Mouse (Mus musculus) midbrain, embryonic 14.5 days (tissue): Measurements from ENCODE around the gene Klhl12. TPM values are rescaled to one million over a fixed set of nuclear protein-coding genes. Genes with fewer than 3 reads are reported as not detected.
"Not testable (repeated sequence)": the region's sequence is repeated elsewhere in the genome, so short reads cannot be mapped to it uniquely, and the experiment has no call there.

Experiments
- ATAC-seq: fragments of 200-750 bp; cut with Nextera tagmentation; 2 replicates; pipeline ENCODE4 v1.8.0; 2017; ENCODE audit warnings: moderate number of reproducible peaks, moderate library complexity; ENCODE audit not compliant: low FRiP score, low TSS enrichment
- DNase-seq: peaks from one replicate; pipeline ENCODE4 v3.0.0-alpha.2; 2015
- H3K27ac ChIP-seq: fragments of 300-500 bp; sonication (generic); replicated peaks from 2 replicates; pipeline ENCODE4 v1.5.1; 2014; ENCODE audit warnings: mild to moderate bottlenecking, low read depth, low read length, moderate library complexity
- H3K27me3 ChIP-seq: fragments of 300-500 bp; sonication (generic); 2 replicates; pipeline ENCODE4 v1.6.1; 2014; ENCODE audit warnings: low read length, control low read depth, mixed read lengths; ENCODE audit not compliant: control insufficient read depth, insufficient read depth
- H3K36me3 ChIP-seq: fragments of 300-500 bp; sonication (generic); 2 replicates; pipeline ENCODE4 v1.6.1; 2014; ENCODE audit warnings: low read length, control low read depth; ENCODE audit not compliant: control insufficient read depth, insufficient read depth
- H3K4me1 ChIP-seq: fragments of 300-500 bp; sonication (generic); 2 replicates; pipeline ENCODE4 v1.6.1; 2014; ENCODE audit warnings: mild to moderate bottlenecking, antibody characterized with exemption, low read length, control low read depth; ENCODE audit not compliant: control insufficient read depth, insufficient read depth
- H3K4me2 ChIP-seq: fragments of 300-500 bp; sonication (generic); 2 replicates; pipeline ENCODE4 v1.6.1; 2014; ENCODE audit warnings: mild to moderate bottlenecking, low read length, moderate library complexity
- H3K4me3 ChIP-seq: fragments of 300-500 bp; sonication (generic); replicated peaks from 2 replicates; pipeline ENCODE4 v1.5.1; 2014; ENCODE audit warnings: low read depth, low read length
- H3K9ac ChIP-seq: fragments of 300-500 bp; sonication (generic); replicated peaks from 2 replicates; pipeline ENCODE4 v1.6.1; 2014; ENCODE audit warnings: mild to moderate bottlenecking, low read length, moderate library complexity
- H3K9me3 ChIP-seq: fragments of 300-500 bp; sonication (generic); 2 replicates; pipeline ENCODE4 v1.6.1; 2016; ENCODE audit warnings: low read length, control low read depth, mixed read lengths; ENCODE audit not compliant: control insufficient read depth
- WGBS: fragments of 180-500 bp; shearing (Covaris S2); extraction: QIAGEN DNeasy Blood & Tissue Kit; methylation state at CpG from one replicate; pipeline ENCODE4 v1.1.7; 2014; 5-methylcytosine and 5-hydroxymethylcytosine counted together
- polyA plus RNA-seq: library from polyadenylated mRNA; unstranded; fragments of >200 nt; fragmentation: Nextera tagmentation; extraction: Ambion mirVana; gene quantifications from 2 replicates; pipeline ENCODE4 v1.2.1, GENCODE M21; 2014

The Klhl12 gene
- polyA plus RNA-seq, 1 experiment from 2014 or later: 34.4 TPM

- Histone ChIP-seq H3K9ac (no peak overlapping the region), H3K36me3 (no peaks in the 10 kb centered on the region), H3K4me1 (no peaks in the 10 kb centered on the region), H3K9me3 (no peaks in the 10 kb centered on the region), H3K27me3 (no peaks in the 10 kb centered on the region), H3K4me2 (no peak overlapping the region), H3K4me3 (no peak overlapping the region), H3K27ac (no peak overlapping the region)
- DNase-seq (peak; percentile 15), ATAC-seq (no peak)
- 71% methylated on average over 5 of the region's 5 CpGs for WGBS
Measured at GRCm38 (mm10) chr1:134524424-134524823, 69.1 kb downstream of the Klhl12 start.

GRCm38 (mm10) chr1:134525015-134525414 lies 69.7 kb downstream of the Klhl12 start:
- no peak overlapping the region for H3K4me3 ChIP-seq
- ATAC-seq: no peak
- 85% methylated on average over 1 of the region's 1 CpGs for WGBS
- H3K4me1 ChIP-seq: no peaks in the 10 kb centered on the region
- no peaks in the 10 kb centered on the region for H3K36me3 ChIP-seq
- no peak overlapping the region for H3K4me2 ChIP-seq
- no peak overlapping the region for H3K9ac ChIP-seq
- H3K9me3 ChIP-seq: no peaks in the 10 kb centered on the region
- DNase-seq: no peak
- no peak overlapping the region for H3K27ac ChIP-seq
- H3K27me3 ChIP-seq: no peaks in the 10 kb centered on the region

- no peak overlapping the region for H3K4me3 ChIP-seq
- no peak for ATAC-seq
- no peaks in the 10 kb centered on the region for H3K9me3 ChIP-seq
- no peaks in the 10 kb centered on the region for H3K27me3 ChIP-seq
- H3K4me2 ChIP-seq: no peak overlapping the region
- no peak overlapping the region for H3K9ac ChIP-seq
- H3K36me3 ChIP-seq: no peaks in the 10 kb centered on the region
- WGBS: 85% methylated on average over 6 of the region's 6 CpGs
- H3K4me1 ChIP-seq: no peaks in the 10 kb centered on the region
- no peak overlapping the region for H3K27ac ChIP-seq
- DNase-seq: no peak
Measured at GRCm38 (mm10) chr1:134526752-134527151, 71.4 kb downstream of the Klhl12 start.

GRCm38 (mm10) chr1:134530618-134531017 lies 75.3 kb downstream of the Klhl12 start:
- Histone ChIP-seq H3K9me3 (no peaks in the 10 kb centered on the region), H3K4me2 (no peak overlapping the region), H3K27ac (no peak overlapping the region), H3K36me3 (no peaks in the 10 kb centered on the region), H3K27me3 (no peaks in the 10 kb centered on the region), H3K4me3 (no peak overlapping the region), H3K4me1 (no peaks in the 10 kb centered on the region), H3K9ac (no peak overlapping the region)
- DNase-seq (no peak), ATAC-seq (no peak)
- 80% methylated on average over 6 of the region's 6 CpGs for WGBS

GRCm38 (mm10) chr1:134533710-134534109 lies 78.4 kb downstream of the Klhl12 start:
- DNase-seq, ATAC-seq, H3K4me3 ChIP-seq, H3K27ac ChIP-seq, H3K9ac ChIP-seq, H3K4me2 ChIP-seq, H3K27me3 ChIP-seq, H3K9me3 ChIP-seq, H3K4me1 ChIP-seq, H3K36me3 ChIP-seq: not testable (repeated sequence)
- 94% methylated on average over 10 of the region's 10 CpGs for WGBS

GRCm38 (mm10) chr1:134535054-134535453 lies 79.7 kb downstream of the Klhl12 start:
- Histone ChIP-seq H3K4me2 (no peak overlapping the region), H3K9me3 (no peaks in the 10 kb centered on the region), H3K4me3 (no peak overlapping the region), H3K4me1 (no peaks in the 10 kb centered on the region), H3K36me3 (no peaks in the 10 kb centered on the region), H3K9ac (no peak overlapping the region), H3K27me3 (no peaks in the 10 kb centered on the region), H3K27ac (no peak overlapping the region)
- WGBS: 100% methylated on average over 1 of the region's 1 CpGs
- ATAC-seq (no peak), DNase-seq (no peak)

GRCm38 (mm10) chr1:134535513-134535912 lies 80.2 kb downstream of the Klhl12 start:
- Histone ChIP-seq H3K4me2 (no peak overlapping the region), H3K9ac (no peak overlapping the region), H3K9me3 (no peaks in the 10 kb centered on the region), H3K4me3 (no peak overlapping the region), H3K4me1 (no peaks in the 10 kb centered on the region), H3K27me3 (no peaks in the 10 kb centered on the region), H3K36me3 (no peaks in the 10 kb centered on the region), H3K27ac (no peak overlapping the region)
- ATAC-seq: no peak
- 73% methylated on average over 3 of the region's 3 CpGs for WGBS
- no peak for DNase-seq

GRCm38 (mm10) chr1:134540610-134541009 lies 85.3 kb downstream of the Klhl12 start:
- H3K27me3 ChIP-seq: no peaks in the 10 kb centered on the region
- H3K4me1 ChIP-seq: no peaks in the 10 kb centered on the region
- ATAC-seq: no peak
- no peak overlapping the region for H3K9ac ChIP-seq
- H3K36me3 ChIP-seq: no peaks in the 10 kb centered on the region
- H3K27ac ChIP-seq: no peak overlapping the region
- H3K4me2 ChIP-seq: no peak overlapping the region
- no peak for DNase-seq
- WGBS: 90% methylated on average over 10 of the region's 10 CpGs
- H3K4me3 ChIP-seq: no peak overlapping the region
- peaks cover 6% of the 10 kb centered on the region; the same call in 1 of the 2 replicates for H3K9me3 ChIP-seq
